Mouse (Mus musculus): ENCODE results near the gene Cdk6.

GRCm38 (mm10) chr5:3369317-3369716, 28.0 kb downstream of the Cdk6 start:
- TF ChIP-seq MYOG (IDR thresholded peaks at IDR 0.05; ENCODE audit: control insufficient read depth in 1 of 3, insufficient read depth in 1 of 3, insufficient read length in 2 of 3, low read depth in 2 of 3) = no peak
- TF ChIP-seq POLR2A (IDR thresholded peaks at IDR 0.05; ENCODE audit: insufficient read length, low read depth) = no peak
- no peak for TF ChIP-seq E2F4 (IDR thresholded peaks at IDR 0.05; ENCODE audit: insufficient read depth)
- no peak for TF ChIP-seq TCF12 (IDR thresholded peaks at IDR 0.05; ENCODE audit: insufficient read depth, poor library complexity, severe bottlenecking)
- no peak for TF ChIP-seq MAX (IDR thresholded peaks at IDR 0.05; ENCODE audit: low read depth)
- TF ChIP-seq TCF3 (IDR thresholded peaks at IDR 0.05; ENCODE audit: insufficient read length, low read depth) = no peak
- no peak for TF ChIP-seq USF1 (IDR thresholded peaks at IDR 0.05; ENCODE audit: low read depth)
- TF ChIP-seq POLR2AphosphoS2 (IDR thresholded peaks at IDR 0.05; ENCODE audit: insufficient read length, low read depth) = no peak

Measured in myocyte (in vitro differentiated cells).